Mouse (Mus musculus): ENCODE measurements at regions not wholly inside any gene's neighbourhood (a gene's known extent, or its start where the extent isn't known, plus 50 kb on each side); places are given as distances from the start of the nearest gene placed in this dataset.

DNA sequence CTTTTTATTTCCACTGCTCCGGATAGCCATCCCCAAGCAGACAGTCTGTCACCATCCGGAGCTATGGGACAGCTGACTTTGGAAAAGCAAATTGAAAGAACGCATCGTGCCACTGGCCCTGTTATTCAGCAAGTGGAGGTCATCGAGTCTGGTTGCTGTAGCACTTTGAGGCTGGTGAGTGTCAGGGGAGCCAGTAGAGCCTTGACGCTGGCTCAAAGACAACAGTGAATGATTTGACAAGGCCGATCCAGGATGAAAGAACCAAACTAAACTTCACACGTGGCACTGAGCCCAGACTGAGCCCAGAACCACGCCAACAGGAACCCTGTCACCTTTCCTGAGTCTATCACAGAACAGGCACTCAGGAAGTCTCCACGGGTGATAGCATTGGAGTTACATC is 296.8 kb upstream of the Rtl1 start:
- no peaks in the 10 kb centered on the region for H3K27me3 ChIP-seq
- H3K4me1 ChIP-seq, result peaks cover 6% of the 10 kb centered on the region; the same call in 1 of the 2 replicates
- no peaks in the 10 kb centered on the region for H3K36me3 ChIP-seq (ENCODE audit: poor library complexity, severe bottlenecking)
- no peak overlapping the region for H3K9ac ChIP-seq
- 92% methylated on average over 10 of the region's 10 CpGs for WGBS
- H3K9me3 ChIP-seq (replicated peaks), result no peaks in the 10 kb centered on the region
- no peak for ATAC-seq
- no peak overlapping the region for H3K4me3 ChIP-seq
- no peak overlapping the region for H3K27ac ChIP-seq
- H3K4me2 ChIP-seq, result no peak overlapping the region

DNA sequence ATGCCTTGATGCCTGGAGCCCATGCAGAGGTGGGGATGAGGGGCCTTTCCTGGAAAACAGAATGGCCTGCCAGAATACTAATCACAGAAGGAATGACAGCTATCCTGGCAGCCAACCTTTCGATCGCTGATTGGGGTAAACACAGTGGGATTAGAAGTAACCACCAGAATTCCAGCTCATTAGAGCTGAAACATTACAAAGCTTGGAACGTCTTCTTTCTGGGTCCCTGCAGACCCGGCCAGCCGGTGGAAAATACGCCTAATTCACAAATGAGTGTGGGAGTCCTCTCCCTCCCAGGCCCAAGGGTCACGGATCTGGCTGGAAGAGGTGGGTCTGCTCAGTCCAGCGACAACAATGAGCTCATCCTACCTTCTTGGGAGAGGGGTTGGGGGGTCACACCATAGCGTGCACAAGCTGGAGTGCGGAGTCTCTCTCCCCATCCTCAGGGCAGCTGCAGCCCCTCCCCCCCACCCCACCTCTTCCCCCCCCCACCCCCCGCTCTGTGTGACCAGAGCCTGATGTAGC is 297.8 kb upstream of the Rtl1 start:
- no peak for ATAC-seq
- Histone ChIP-seq H3K4me3 (no peak overlapping the region), H3K4me2 (no peak overlapping the region), H3K4me1 (peaks cover 6% of the 10 kb centered on the region; the same call in 1 of the 2 replicates), H3K27me3 (no peaks in the 10 kb centered on the region), H3K9me3 (replicated peaks) (no peaks in the 10 kb centered on the region), H3K27ac (no peak overlapping the region), H3K36me3 (ENCODE audit: poor library complexity, severe bottlenecking) (no peaks in the 10 kb centered on the region), H3K9ac (no peak overlapping the region)
- WGBS, result 36% methylated on average over 11 of the region's 11 CpGs

DNA sequence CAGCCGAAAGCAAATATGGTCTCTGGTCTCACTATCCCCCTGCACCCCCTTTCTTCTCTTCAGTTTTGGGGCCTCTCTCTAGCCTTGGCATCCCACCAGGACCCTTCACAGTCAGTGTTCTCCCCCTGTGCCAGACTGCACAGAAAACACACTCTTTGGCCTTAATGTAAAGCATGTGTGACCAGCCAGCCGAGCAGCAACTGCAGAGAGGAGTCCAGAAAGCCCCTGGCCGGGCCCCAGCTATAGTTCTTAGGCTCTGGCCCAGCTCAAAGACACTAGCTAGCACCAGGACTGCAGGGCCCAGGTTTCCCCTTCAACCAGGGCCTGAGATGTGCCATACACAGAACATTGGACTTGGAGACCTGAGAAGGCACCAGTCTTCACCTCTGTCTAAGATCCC is 299.3 kb upstream of the Rtl1 start:
- peaks cover 6% of the 10 kb centered on the region; the same call in 1 of the 2 replicates for H3K4me1 ChIP-seq
- H3K4me3 ChIP-seq, result no peak overlapping the region
- H3K9ac ChIP-seq, result no peak overlapping the region
- no peak overlapping the region for H3K27ac ChIP-seq
- no peaks in the 10 kb centered on the region for H3K36me3 ChIP-seq (ENCODE audit: poor library complexity, severe bottlenecking)
- WGBS, result 89% methylated on average over 3 of the region's 3 CpGs
- no peak overlapping the region for H3K4me2 ChIP-seq
- no peak for ATAC-seq
- H3K27me3 ChIP-seq, result no peaks in the 10 kb centered on the region
- H3K9me3 ChIP-seq (replicated peaks), result no peaks in the 10 kb centered on the region

DNA sequence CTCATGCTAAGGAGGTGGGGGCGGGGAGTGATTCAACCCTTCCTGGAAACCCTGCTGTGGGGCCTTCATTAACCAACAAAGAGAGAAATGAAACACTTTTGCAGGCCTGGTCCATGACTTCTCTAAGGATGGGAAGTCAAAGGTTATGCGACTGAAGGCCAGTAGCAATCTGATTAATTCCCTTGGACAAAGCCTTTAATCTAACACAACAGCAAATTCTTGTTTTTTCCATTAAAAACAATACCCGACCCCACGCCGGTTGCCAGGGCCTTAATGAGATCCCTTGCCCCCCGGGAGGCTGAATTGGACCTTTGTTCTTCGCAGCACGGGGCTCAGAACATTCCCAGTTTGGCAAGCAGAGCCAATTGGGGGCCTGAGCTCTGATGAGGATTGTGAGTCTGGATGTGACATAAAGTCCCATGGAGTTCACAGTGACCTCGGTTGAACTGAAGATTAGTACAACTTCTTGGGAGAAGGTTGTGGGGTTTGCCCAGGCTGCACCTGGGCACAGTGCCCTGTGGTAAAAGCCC is 310.9 kb upstream of the Rtl1 start:
- 3% methylated on average over 9 of the region's 9 CpGs for WGBS
- 0 out of 2 replicates have a peak overlapping the region, but pooled peaks have one; percentile 31 for H3K27ac ChIP-seq
- no peak overlapping the region for H3K4me3 ChIP-seq
- H3K4me1 ChIP-seq, result peaks cover 14% of the 10 kb centered on the region
- H3K9ac ChIP-seq, result no peak overlapping the region
- ATAC-seq, result peak; percentile 38; the same call in 1 of the 2 replicates
- H3K9me3 ChIP-seq (replicated peaks), result no peaks in the 10 kb centered on the region
- H3K4me2 ChIP-seq, result no peak overlapping the region
- H3K36me3 ChIP-seq (ENCODE audit: poor library complexity, severe bottlenecking), result no peaks in the 10 kb centered on the region
- no peaks in the 10 kb centered on the region for H3K27me3 ChIP-seq

DNA sequence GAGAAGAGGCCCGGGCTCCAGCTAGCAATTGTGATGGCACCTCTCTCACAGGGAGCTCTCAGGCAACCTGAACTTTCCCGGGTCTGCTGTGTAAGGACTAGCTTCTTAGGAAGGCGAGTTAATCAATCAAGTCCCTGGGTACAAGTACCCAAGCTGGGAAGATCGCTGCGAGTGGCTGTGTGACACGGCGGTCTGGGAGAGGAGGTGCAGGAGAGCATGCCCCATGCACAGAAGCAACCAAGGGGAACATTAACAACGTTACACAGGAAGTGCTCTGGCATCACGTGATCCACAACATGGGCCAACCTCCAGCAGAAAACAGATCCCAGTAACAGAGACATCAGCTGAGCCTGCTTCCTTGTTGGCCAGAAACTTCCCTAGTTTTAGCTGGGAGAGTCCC is 311.4 kb upstream of the Rtl1 start:
- 48% methylated on average over 9 of the region's 9 CpGs for WGBS
- Histone ChIP-seq H3K27ac (0 out of 2 replicates have a peak overlapping the region, but pooled peaks have one; percentile 31), H3K4me3 (no peak overlapping the region), H3K4me2 (no peak overlapping the region), H3K36me3 (ENCODE audit: poor library complexity, severe bottlenecking) (no peaks in the 10 kb centered on the region), H3K9me3 (replicated peaks) (no peaks in the 10 kb centered on the region), H3K27me3 (no peaks in the 10 kb centered on the region), H3K9ac (no peak overlapping the region), H3K4me1 (peaks cover 14% of the 10 kb centered on the region)
- no peak for ATAC-seq

DNA sequence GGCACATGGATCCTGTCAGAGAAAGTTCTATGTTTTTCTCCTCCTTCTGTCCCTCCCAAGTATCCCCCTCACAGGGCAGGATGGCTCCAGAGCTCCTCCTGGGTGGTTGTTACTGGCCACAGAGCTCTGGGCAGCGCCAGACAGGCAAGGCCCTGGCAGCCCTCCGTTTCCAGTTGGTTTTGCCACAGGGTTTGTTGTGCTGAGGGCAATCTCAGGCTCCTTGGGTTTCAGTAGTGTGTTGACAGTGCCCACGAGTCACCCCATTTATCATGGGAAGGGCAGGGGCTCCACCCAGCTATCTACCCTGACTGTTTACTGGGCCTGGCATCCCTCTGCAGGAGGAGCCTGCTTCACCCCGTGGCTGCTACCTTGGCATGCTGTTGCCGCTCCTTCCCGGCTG is 317.6 kb upstream of the Rtl1 start:
- Histone ChIP-seq H3K9me3 (replicated peaks) (no peaks in the 10 kb centered on the region), H3K9ac (no peak overlapping the region), H3K4me2 (no peak overlapping the region), H3K27me3 (no peaks in the 10 kb centered on the region), H3K4me3 (no peak overlapping the region), H3K4me1 (peaks cover 5% of the 10 kb centered on the region; the same call in 1 of the 2 replicates), H3K27ac (no peak overlapping the region), H3K36me3 (ENCODE audit: poor library complexity, severe bottlenecking) (no peaks in the 10 kb centered on the region)
- no peak for ATAC-seq
- WGBS, result 88% methylated on average over 6 of the region's 6 CpGs

DNA sequence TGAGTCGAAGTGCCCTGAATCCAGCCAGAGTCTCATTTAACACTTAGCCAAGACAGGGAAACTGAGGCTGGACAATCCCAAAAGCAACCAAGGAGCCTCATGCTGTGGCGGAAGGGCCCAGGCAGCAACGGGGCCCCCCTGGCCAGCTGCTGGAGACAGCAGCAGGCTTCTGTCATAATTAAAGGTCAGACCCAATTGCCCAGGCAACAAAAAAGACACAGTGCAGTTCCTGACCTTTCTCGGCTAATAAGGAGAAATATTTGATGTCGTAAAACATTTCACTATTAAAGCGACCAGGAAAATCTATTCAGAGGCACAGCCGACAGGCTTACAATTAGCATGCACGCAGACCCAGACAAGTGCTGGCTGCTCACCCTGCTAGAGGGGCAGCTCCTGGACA is 318.8 kb upstream of the Rtl1 start:
- no peak overlapping the region for H3K4me3 ChIP-seq
- no peaks in the 10 kb centered on the region for H3K36me3 ChIP-seq (ENCODE audit: poor library complexity, severe bottlenecking)
- no peak overlapping the region for H3K4me2 ChIP-seq
- ATAC-seq, result no peak
- no peak overlapping the region for H3K27ac ChIP-seq
- H3K9ac ChIP-seq, result no peak overlapping the region
- H3K9me3 ChIP-seq (replicated peaks), result no peaks in the 10 kb centered on the region
- H3K27me3 ChIP-seq, result no peaks in the 10 kb centered on the region
- peaks cover 5% of the 10 kb centered on the region; the same call in 1 of the 2 replicates for H3K4me1 ChIP-seq
- 48% methylated on average over 8 of the region's 8 CpGs for whole genome bisulfite sequencing

DNA sequence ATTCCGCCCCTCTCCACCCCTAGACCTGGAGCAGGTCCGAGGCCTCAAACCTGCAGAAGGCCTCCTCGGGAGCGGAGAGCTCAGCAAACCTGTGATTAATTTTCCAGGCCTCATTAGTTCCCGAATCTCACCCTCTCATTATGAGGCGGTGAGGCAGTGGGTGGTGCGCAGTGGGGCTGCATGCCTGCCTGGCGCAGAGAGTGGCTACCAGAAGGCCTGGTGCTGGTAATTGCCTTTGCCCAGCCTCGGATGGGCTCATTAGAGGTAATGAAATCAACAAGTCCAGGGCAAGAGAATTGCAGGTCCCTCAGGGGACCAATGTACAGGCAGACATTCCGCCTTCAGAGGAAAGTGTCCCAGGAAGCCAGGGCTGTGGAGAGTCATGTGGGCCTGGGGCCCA is 322.0 kb upstream of the Rtl1 start:
- Histone ChIP-seq H3K9ac (no peak overlapping the region), H3K9me3 (replicated peaks) (no peaks in the 10 kb centered on the region), H3K36me3 (ENCODE audit: poor library complexity, severe bottlenecking) (no peaks in the 10 kb centered on the region), H3K27ac (no peak overlapping the region), H3K4me3 (no peak overlapping the region), H3K27me3 (no peaks in the 10 kb centered on the region), H3K4me1 (peaks cover 7% of the 10 kb centered on the region; the same call in 1 of the 2 replicates), H3K4me2 (no peak overlapping the region)
- ATAC-seq, result no peak
- 69% methylated on average over 10 of the region's 10 CpGs for WGBS

DNA sequence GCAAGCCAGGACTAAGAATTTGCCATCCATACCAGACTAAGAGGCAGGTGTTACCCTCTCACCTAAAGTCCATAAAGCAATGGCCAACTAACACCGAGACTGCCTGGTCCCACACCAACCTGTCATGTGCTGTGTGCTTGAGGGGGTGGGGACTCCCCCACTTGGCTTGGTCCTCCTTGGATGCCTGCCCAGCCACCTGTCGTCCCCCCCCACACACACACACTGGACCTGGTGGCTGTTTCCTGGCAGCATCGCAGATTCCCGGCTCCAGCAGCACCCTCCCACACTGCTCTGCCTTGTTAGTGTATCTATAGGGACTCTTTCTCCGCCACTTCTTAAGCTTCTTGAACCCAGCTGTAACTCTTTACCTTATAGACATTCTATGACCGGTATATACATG is 325.7 kb upstream of the Rtl1 start:
- no peak overlapping the region for H3K27ac ChIP-seq
- H3K27me3 ChIP-seq, result no peaks in the 10 kb centered on the region
- no peak overlapping the region for H3K4me3 ChIP-seq
- 0 out of 2 replicates have a peak, but pooled peaks cover 2% of the 10 kb centered on the region for H3K4me1 ChIP-seq
- ATAC-seq, result no peak
- H3K9me3 ChIP-seq (replicated peaks), result no peaks in the 10 kb centered on the region
- no peak overlapping the region for H3K9ac ChIP-seq
- no peaks in the 10 kb centered on the region for H3K36me3 ChIP-seq (ENCODE audit: poor library complexity, severe bottlenecking)
- H3K4me2 ChIP-seq, result no peak overlapping the region
- 82% methylated on average over 6 of the region's 6 CpGs for WGBS

DNA sequence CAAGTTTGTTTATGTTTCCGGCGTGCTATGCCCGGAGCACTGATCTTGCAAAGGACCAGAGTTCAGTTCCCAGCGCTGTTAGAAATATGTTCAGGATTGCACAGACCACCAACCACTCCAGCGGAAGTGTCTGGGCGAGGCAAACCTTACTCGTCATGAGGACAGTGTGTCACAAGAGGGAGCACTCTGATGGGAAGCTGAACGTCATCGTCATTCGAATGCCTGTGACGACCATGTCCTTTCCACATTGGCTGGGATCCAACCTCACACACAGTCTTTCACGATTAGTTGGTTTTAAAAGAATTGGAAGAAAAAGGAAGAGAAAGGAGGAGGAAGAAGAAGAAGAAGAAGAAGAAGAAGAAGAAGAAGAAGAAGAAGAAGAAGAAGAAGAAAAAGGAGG is 326.5 kb upstream of the Rtl1 start:
- H3K9me3 ChIP-seq (replicated peaks), result no peaks in the 10 kb centered on the region

DNA sequence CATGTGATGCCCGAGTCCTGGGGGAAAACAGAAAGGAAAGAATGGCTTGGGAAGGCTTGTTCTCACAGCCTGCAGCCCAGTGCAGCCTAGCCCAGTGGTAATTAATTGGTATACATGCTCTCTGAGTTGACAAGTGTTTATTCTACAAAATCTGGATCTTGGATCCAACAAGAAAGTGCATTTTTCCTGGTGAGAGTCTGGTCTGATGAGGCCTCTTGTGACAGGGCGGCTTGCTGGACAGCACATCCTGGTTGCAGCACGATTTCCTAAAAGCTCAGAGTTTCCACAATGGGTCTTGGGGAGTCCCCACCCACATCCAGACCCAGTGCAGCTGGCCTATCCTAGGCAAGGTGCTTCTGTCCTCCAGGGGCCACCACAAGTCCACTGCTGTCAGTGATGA is 332.7 kb upstream of the Dio3 start:
- no peak for ATAC-seq
- Histone ChIP-seq H3K9me3 (replicated peaks) (no peaks in the 10 kb centered on the region), H3K4me2 (no peak overlapping the region), H3K36me3 (ENCODE audit: poor library complexity, severe bottlenecking) (no peaks in the 10 kb centered on the region), H3K4me3 (no peak overlapping the region), H3K27me3 (no peaks in the 10 kb centered on the region), H3K27ac (no peak overlapping the region), H3K4me1 (peaks cover 51% of the 10 kb centered on the region), H3K9ac (no peak overlapping the region)
- WGBS, result 90% methylated on average over 3 of the region's 3 CpGs

More for the DNA sequence above, 326.5 kb upstream of the Rtl1 start:
- no peak overlapping the region for H3K9ac ChIP-seq
- 60% methylated on average over 12 of the region's 12 CpGs for WGBS
- no peaks in the 10 kb centered on the region for H3K36me3 ChIP-seq (ENCODE audit: poor library complexity, severe bottlenecking)
- H3K4me1 ChIP-seq, result 0 out of 2 replicates have a peak, but pooled peaks cover 2% of the 10 kb centered on the region
- H3K27ac ChIP-seq, result no peak overlapping the region
- no peak overlapping the region for H3K4me3 ChIP-seq
- no peak overlapping the region for H3K4me2 ChIP-seq
- no peaks in the 10 kb centered on the region for H3K27me3 ChIP-seq
- no peak for ATAC-seq

DNA sequence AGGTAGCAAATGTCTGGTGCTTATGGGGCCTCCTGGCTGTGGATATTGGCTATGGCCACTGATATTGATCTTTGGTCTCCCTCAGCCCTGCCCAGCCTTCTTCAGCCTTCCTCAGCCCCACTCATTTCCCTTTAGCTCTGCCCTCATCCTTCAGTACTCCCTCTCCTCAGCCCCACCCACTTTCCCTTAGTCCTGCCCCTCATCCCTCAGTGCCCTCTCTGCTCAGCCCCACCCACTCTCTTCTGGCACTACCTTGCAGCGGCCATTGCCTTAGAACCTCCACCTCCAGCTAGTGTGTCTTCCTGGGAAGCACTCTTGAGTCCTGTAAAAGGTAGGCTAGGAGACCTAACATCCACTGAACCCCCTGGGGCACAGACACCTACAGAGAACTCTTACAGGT is 331.9 kb upstream of the Dio3 start:
- Histone ChIP-seq H3K9me3 (replicated peaks) (no peaks in the 10 kb centered on the region), H3K4me3 (no peak overlapping the region), H3K4me1 (peaks cover 54% of the 10 kb centered on the region), H3K27ac (peak overlapping the region; percentile 91), H3K4me2 (no peak overlapping the region), H3K9ac (no peak overlapping the region), H3K36me3 (ENCODE audit: poor library complexity, severe bottlenecking) (no peaks in the 10 kb centered on the region), H3K27me3 (no peaks in the 10 kb centered on the region)
- 43% methylated on average over 1 of the region's 1 CpGs for WGBS
- ATAC-seq, result no peak

All from forebrain, embryonic 13.5 days (tissue).